Comparison of ENCODE assay signal across 12 mouse cellular contexts in genomic region chr11:117596201-117596600, GRCm38 (mm10). TPM values are rescaled to one million over a fixed set of nuclear protein-coding genes. Genes with fewer than 3 reads are reported as not detected.
DNase-seq lines count a peak whose midpoint lies in the region; ATAC-seq and TF ChIP-seq lines count a peak whose summit lies in the region.
"Had no signal": no experiment of that assay in that cellular context is flagged by ENCODE, and none has a peak within 500 bp of the region (broad histone marks: within the 10 kb centered on the region; RNA-seq: fewer than 3 reads in every experiment).

No protein-coding gene starts in this region.

- DNase-seq in heart, adult 11 months: peak; percentile 98
- peak; percentile 33 for DNase-seq in thymus, postnatal 14 days
- DNase-seq in thymus, adult 18-20 months: no peak
- DNase-seq in gastrocnemius, adult 8-10 months (ENCODE audit: low spot score in 2 of 2): peak; percentile 73 to 87
- peak; percentile 93 for DNase-seq in skeletal muscle tissue, adult 2 months (ENCODE audit: low read depth, low spot score)
- no peak for DNase-seq in liver, postnatal 0 days
- no peak for DNase-seq in right cerebral cortex, postnatal 25 days

- ATAC-seq in heart, embryonic 12.5 days (ENCODE audit: insufficient number of reproducible peaks, low FRiP score): no peak
- no peak for ATAC-seq in liver, postnatal 0 days

- H3K9ac ChIP-seq in heart, embryonic 12.5 days: no peak overlapping the region
- no peak overlapping the region for H3K9ac ChIP-seq in liver, postnatal 0 days (replicated peaks)
- H3K9ac ChIP-seq: lung, embryonic 15.5 days; neural tube, embryonic 15.5 days had no signal

- no peaks in the 10 kb centered on the region for H3K9me3 ChIP-seq in heart, embryonic 12.5 days (replicated peaks)
- no peaks in the 10 kb centered on the region for H3K9me3 ChIP-seq in liver, postnatal 0 days (ENCODE audit: low read length)
- H3K9me3 ChIP-seq: lung, embryonic 15.5 days; neural tube, embryonic 15.5 days had no signal

- TF ChIP-seq CTCF in liver, postnatal 0 days (IDR thresholded peaks at IDR 0.05; ENCODE audit: low read depth): no peak

- no peak overlapping the region for H3K4me3 ChIP-seq in heart, embryonic 12.5 days
- no peak overlapping the region for H3K4me3 ChIP-seq in liver, postnatal 0 days (ENCODE audit: low read depth, low read length)
- H3K4me3 ChIP-seq: erythroblast, embryonic 14.5 days; lung, embryonic 15.5 days; neural tube, embryonic 15.5 days had no signal

- no peak overlapping the region for H3K27ac ChIP-seq in heart, embryonic 12.5 days (ENCODE audit: poor library complexity, severe bottlenecking)
- no peak overlapping the region for H3K27ac ChIP-seq in liver, postnatal 0 days (ENCODE audit: low read depth)
- H3K27ac ChIP-seq: lung, embryonic 15.5 days had no signal

- H3K4me1 ChIP-seq in heart, embryonic 12.5 days (replicated peaks): peaks cover 21% of the 10 kb centered on the region
- peaks cover 9% of the 10 kb centered on the region for H3K4me1 ChIP-seq in liver, postnatal 0 days (ENCODE audit: insufficient read depth)

- no peak overlapping the region for H3K4me2 ChIP-seq in heart, embryonic 12.5 days
- H3K4me2 ChIP-seq in liver, postnatal 0 days (ENCODE audit: low read depth, low read length): no peak overlapping the region
- H3K4me2 ChIP-seq: lung, embryonic 15.5 days; neural tube, embryonic 15.5 days had no signal

- 69% methylated on average over 6 of the region's 6 CpGs for WGBS in heart, embryonic 12.5 days
- 64% methylated on average over 6 of the region's 6 CpGs for WGBS in liver, postnatal 0 days (ENCODE audit: insufficient replicate concordance)

- no peak for TF ChIP-seq EP300 in liver, postnatal 0 days (IDR thresholded peaks at IDR 0.05; ENCODE audit: low read depth)

- H3K36me3 ChIP-seq in heart, embryonic 12.5 days: no peaks in the 10 kb centered on the region
- H3K36me3 ChIP-seq in liver, postnatal 0 days (replicated peaks; ENCODE audit: insufficient read depth, low read length): no peaks in the 10 kb centered on the region
- H3K36me3 ChIP-seq: lung, embryonic 15.5 days; neural tube, embryonic 15.5 days had no signal

- peaks cover 58% of the 10 kb centered on the region for H3K27me3 ChIP-seq in heart, embryonic 12.5 days (replicated peaks)
- H3K27me3 ChIP-seq in liver, postnatal 0 days (ENCODE audit: insufficient read depth, low read length): peaks cover 32% of the 10 kb centered on the region
- H3K27me3 ChIP-seq: CH12.LX; neural tube, embryonic 15.5 days had no signal

RNA-seq across cellular contexts. Expression of gene Tnrc6c, which starts 57.9 kb away (rescaled TPM):
- polyA plus RNA-seq in heart, embryonic 12.5 days (2016; fragmentation: Nextera tagmentation; extraction: Ambion mirVana): 7.6 and 8.2 TPM in 2 replicates
- total RNA-seq in gastrocnemius, adult 8-10 months (2022): 10 to 100 TPM; 17.0 to 20.8 (median 18.6) TPM
- polyA plus RNA-seq in liver, postnatal 0 days (2015; fragmentation: Nextera tagmentation; extraction: Ambion mirVana): 2.8 and 3.0 TPM in 2 replicates

Comparison
In these comparisons a context has a peak if more than half of its experiments do, and no peak if none do; other contexts are left out.
1. DNase-seq: peak in heart, adult 11 months (single experiment), thymus, postnatal 14 days (single experiment), gastrocnemius, adult 8-10 months (2 of 2) and skeletal muscle tissue, adult 2 months (single experiment); none in thymus, adult 18-20 months (0 of 2), liver, postnatal 0 days (single experiment) and right cerebral cortex, postnatal 25 days (single experiment).